Comparison of ENCODE assay signal across 7 mouse cellular contexts in the genomic region with DNA sequence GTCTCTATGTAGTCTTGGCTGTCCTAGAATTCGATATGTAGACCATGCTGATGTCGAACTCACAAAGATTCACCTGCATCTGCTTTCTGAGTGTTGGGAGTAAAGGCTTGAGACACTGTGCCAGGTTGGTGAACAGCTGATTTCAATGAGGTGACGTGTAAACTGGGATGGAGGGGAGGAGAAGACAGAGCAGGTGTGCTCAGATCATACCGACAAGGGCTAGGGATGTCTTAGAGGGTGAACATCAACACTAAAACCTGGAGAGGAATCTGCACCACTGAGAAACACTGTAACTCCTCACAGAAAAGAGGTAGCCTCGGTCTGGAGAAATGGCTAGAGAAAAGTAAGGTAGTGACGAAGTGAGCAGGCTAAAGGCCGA. TPM values are rescaled to one million over a fixed set of nuclear protein-coding genes. Genes with fewer than 3 reads are reported as not detected.
A peak's percentile ranks its signal among the peaks of the same experiment; 100 is the strongest.
DNase-seq lines count a peak whose midpoint lies in the region; ATAC-seq lines count a peak whose summit lies in the region.

No protein-coding gene starts in this region.

- H3K9ac ChIP-seq in limb, embryonic 13.5 days = peak overlapping the region; percentile 70
- H3K9ac ChIP-seq in stomach, embryonic 15.5 days = peak overlapping the region; percentile 23; the same call in 1 of the 2 replicates

- peaks cover 37% of the 10 kb centered on the region for H3K4me1 ChIP-seq in megakaryocyte, embryonic 14.5 days
- peaks cover 22% of the 10 kb centered on the region for H3K4me1 ChIP-seq in forebrain, embryonic 10.5 days
- H3K4me1 ChIP-seq in limb, embryonic 13.5 days = peaks cover 9% of the 10 kb centered on the region
- peaks cover 16% of the 10 kb centered on the region for H3K4me1 ChIP-seq in stomach, embryonic 15.5 days

- H3K4me3 ChIP-seq in megakaryocyte, embryonic 14.5 days (replicated peaks) = peak overlapping the region; percentile 93
- peak overlapping the region; percentile 82 for H3K4me3 ChIP-seq in forebrain, embryonic 10.5 days
- H3K4me3 ChIP-seq in limb, embryonic 13.5 days = peak overlapping the region; percentile 70
- peak overlapping the region; percentile 77 for H3K4me3 ChIP-seq in stomach, embryonic 15.5 days (replicated peaks)

- ATAC-seq in megakaryocyte, adult 5-6 weeks (ENCODE audit: poor library complexity, severe bottlenecking) = no peak
- ATAC-seq in limb, embryonic 13.5 days (ENCODE audit: low FRiP score, low read depth) = no peak; the same call in 1 of the 2 replicates
- ATAC-seq in stomach, embryonic 15.5 days (ENCODE audit: insufficient read depth, low FRiP score, low read depth) = peak; percentile 2; the same call in 1 of the 2 replicates
- ATAC-seq in megakaryocyte progenitor cell, adult 5-6 weeks (replicated peaks; ENCODE audit: poor library complexity) = no peak; the same call in 1 of the 2 replicates

- no peaks in the 10 kb centered on the region for H3K27me3 ChIP-seq in megakaryocyte, embryonic 14.5 days (replicated peaks)
- H3K27me3 ChIP-seq in forebrain, embryonic 10.5 days (ENCODE audit: poor library complexity, severe bottlenecking) = 0 out of 2 replicates have a peak, but pooled peaks cover 4% of the 10 kb centered on the region
- H3K27me3 ChIP-seq in limb, embryonic 13.5 days = no peaks in the 10 kb centered on the region
- no peaks in the 10 kb centered on the region for H3K27me3 ChIP-seq in stomach, embryonic 15.5 days (replicated peaks)

- WGBS in forebrain, embryonic 10.5 days = 7% methylated on average over 7 of the region's 7 CpGs
- 10% methylated on average over 7 of the region's 7 CpGs for WGBS in limb, embryonic 13.5 days
- WGBS in stomach, embryonic 15.5 days = 5% methylated on average over 7 of the region's 7 CpGs

- DNase-seq in forebrain, embryonic 10.5 days (ENCODE audit: extremely low spot score, low spot score) = no peak
- no peak for DNase-seq in retina, postnatal 1 day

- peak overlapping the region; percentile 80 for H3K4me2 ChIP-seq in limb, embryonic 13.5 days (replicated peaks)
- peak overlapping the region; percentile 80 for H3K4me2 ChIP-seq in stomach, embryonic 15.5 days

- peaks cover 5% of the 10 kb centered on the region for H3K9me3 ChIP-seq in megakaryocyte, embryonic 14.5 days
- H3K9me3 ChIP-seq in forebrain, embryonic 10.5 days = no peaks in the 10 kb centered on the region
- H3K9me3 ChIP-seq in limb, embryonic 13.5 days = no peaks in the 10 kb centered on the region
- no peaks in the 10 kb centered on the region for H3K9me3 ChIP-seq in stomach, embryonic 15.5 days

- peak overlapping the region; percentile 89 for H3K27ac ChIP-seq in forebrain, embryonic 10.5 days
- H3K27ac ChIP-seq in limb, embryonic 13.5 days = peak overlapping the region; percentile 86; the same call in 1 of the 2 replicates
- peak overlapping the region; percentile 86 for H3K27ac ChIP-seq in stomach, embryonic 15.5 days

- H3K36me3 ChIP-seq in megakaryocyte, embryonic 14.5 days (replicated peaks; ENCODE audit: low read length) = peaks cover 38% of the 10 kb centered on the region
- peaks cover 31% of the 10 kb centered on the region for H3K36me3 ChIP-seq in forebrain, embryonic 10.5 days (replicated peaks)
- peaks cover 34% of the 10 kb centered on the region for H3K36me3 ChIP-seq in limb, embryonic 13.5 days
- H3K36me3 ChIP-seq in stomach, embryonic 15.5 days = peaks cover 22% of the 10 kb centered on the region

RNA-seq across cellular contexts. Expression of gene Zfand2b, which starts 0.4 kb away (rescaled TPM):
- polyA plus RNA-seq in megakaryocyte, embryonic 14.5 days (2012; ENCODE audit: insufficient read depth, low replicate concordance) = 20.4 and 28.1 TPM in 2 replicates
- 36.3 and 39.0 TPM in 2 replicates for total RNA-seq in megakaryocyte, adult 5-6 weeks (2015)
- total RNA-seq in megakaryocyte, adult 5-6 weeks (2017) = 44.0 and 47.4 TPM in 2 replicates
- 26.8 and 29.0 TPM in 2 replicates for polyA plus RNA-seq in forebrain, embryonic 10.5 days (2016; fragmentation: Nextera tagmentation; extraction: Ambion mirVana)
- 36.3 and 36.8 TPM in 2 replicates for polyA plus RNA-seq in limb, embryonic 13.5 days (2015; fragmentation: Nextera tagmentation; extraction: Ambion mirVana)
- polyA plus RNA-seq in stomach, embryonic 15.5 days (2015; fragmentation: Nextera tagmentation; extraction: Ambion mirVana) = 41.0 and 41.2 TPM in 2 replicates
- total RNA-seq in megakaryocyte progenitor cell, adult 5-6 weeks (2015) = 20.2 and 21.5 TPM in 2 replicates
- total RNA-seq in megakaryocyte progenitor cell, adult 5-6 weeks (2017) = 24.4 and 24.7 TPM in 2 replicates

RNA-seq across cellular contexts. Expression of gene Abcb6, which starts 12.1 kb away (rescaled TPM):
- 6.4 and 12.6 TPM in 2 replicates for polyA plus RNA-seq in megakaryocyte, embryonic 14.5 days (2012; ENCODE audit: insufficient read depth, low replicate concordance)
- total RNA-seq in megakaryocyte, adult 5-6 weeks (2015) = 2.5 and 4.0 TPM in 2 replicates
- 3.6 and 5.3 TPM in 2 replicates for total RNA-seq in megakaryocyte, adult 5-6 weeks (2017)
- polyA plus RNA-seq in forebrain, embryonic 10.5 days (2016; fragmentation: Nextera tagmentation; extraction: Ambion mirVana) = 41.9 and 45.4 TPM in 2 replicates
- 39.5 and 40.9 TPM in 2 replicates for polyA plus RNA-seq in limb, embryonic 13.5 days (2015; fragmentation: Nextera tagmentation; extraction: Ambion mirVana)
- polyA plus RNA-seq in stomach, embryonic 15.5 days (2015; fragmentation: Nextera tagmentation; extraction: Ambion mirVana) = 23.9 and 26.8 TPM in 2 replicates
- total RNA-seq in megakaryocyte progenitor cell, adult 5-6 weeks (2015) = 10.0 and 12.8 TPM in 2 replicates
- total RNA-seq in megakaryocyte progenitor cell, adult 5-6 weeks (2017) = 10.3 and 14.8 TPM in 2 replicates

RNA-seq across cellular contexts. Expression of gene Ankzf1, which starts 23.9 kb away (rescaled TPM):
- 0.68 and 8.0 TPM in 2 replicates for polyA plus RNA-seq in megakaryocyte, embryonic 14.5 days (2012; ENCODE audit: insufficient read depth, low replicate concordance)
- total RNA-seq in megakaryocyte, adult 5-6 weeks (2015) = 6.2 and 7.6 TPM in 2 replicates
- 24.5 and 24.6 TPM in 2 replicates for total RNA-seq in megakaryocyte, adult 5-6 weeks (2017)
- polyA plus RNA-seq in forebrain, embryonic 10.5 days (2016; fragmentation: Nextera tagmentation; extraction: Ambion mirVana) = 20.9 and 24.1 TPM in 2 replicates
- polyA plus RNA-seq in limb, embryonic 13.5 days (2015; fragmentation: Nextera tagmentation; extraction: Ambion mirVana) = 28.0 and 28.9 TPM in 2 replicates
- 24.7 and 26.7 TPM in 2 replicates for polyA plus RNA-seq in stomach, embryonic 15.5 days (2015; fragmentation: Nextera tagmentation; extraction: Ambion mirVana)
- 7.7 and 7.8 TPM in 2 replicates for total RNA-seq in megakaryocyte progenitor cell, adult 5-6 weeks (2015)
- 21.7 and 27.0 TPM in 2 replicates for total RNA-seq in megakaryocyte progenitor cell, adult 5-6 weeks (2017)

RNA-seq across cellular contexts. Expression of gene Atg9a, which starts 23.9 kb away (rescaled TPM):
- polyA plus RNA-seq in megakaryocyte, embryonic 14.5 days (2012; ENCODE audit: insufficient read depth, low replicate concordance) = 58.1 and 99.4 TPM in 2 replicates
- 26.7 and 34.8 TPM in 2 replicates for total RNA-seq in megakaryocyte, adult 5-6 weeks (2015)
- total RNA-seq in megakaryocyte, adult 5-6 weeks (2017) = 12.8 and 21.3 TPM in 2 replicates
- polyA plus RNA-seq in forebrain, embryonic 10.5 days (2016; fragmentation: Nextera tagmentation; extraction: Ambion mirVana) = 17.4 and 19.2 TPM in 2 replicates
- polyA plus RNA-seq in limb, embryonic 13.5 days (2015; fragmentation: Nextera tagmentation; extraction: Ambion mirVana) = 32.7 and 33.7 TPM in 2 replicates
- polyA plus RNA-seq in stomach, embryonic 15.5 days (2015; fragmentation: Nextera tagmentation; extraction: Ambion mirVana) = 26.5 and 27.0 TPM in 2 replicates
- 14.5 and 18.2 TPM in 2 replicates for total RNA-seq in megakaryocyte progenitor cell, adult 5-6 weeks (2015)
- 7.2 and 9.5 TPM in 2 replicates for total RNA-seq in megakaryocyte progenitor cell, adult 5-6 weeks (2017)

RNA-seq across cellular contexts. Expression of gene Retreg2, which starts 25.5 kb away (rescaled TPM):
- polyA plus RNA-seq in megakaryocyte, embryonic 14.5 days (2012; ENCODE audit: insufficient read depth, low replicate concordance) = 42.4 and 48.9 TPM in 2 replicates
- total RNA-seq in megakaryocyte, adult 5-6 weeks (2015) = 34.9 and 37.0 TPM in 2 replicates
- 34.8 and 35.9 TPM in 2 replicates for total RNA-seq in megakaryocyte, adult 5-6 weeks (2017)
- 42.0 and 42.7 TPM in 2 replicates for polyA plus RNA-seq in forebrain, embryonic 10.5 days (2016; fragmentation: Nextera tagmentation; extraction: Ambion mirVana)
- 36.4 and 38.3 TPM in 2 replicates for polyA plus RNA-seq in limb, embryonic 13.5 days (2015; fragmentation: Nextera tagmentation; extraction: Ambion mirVana)
- 43.8 and 47.8 TPM in 2 replicates for polyA plus RNA-seq in stomach, embryonic 15.5 days (2015; fragmentation: Nextera tagmentation; extraction: Ambion mirVana)
- total RNA-seq in megakaryocyte progenitor cell, adult 5-6 weeks (2015) = 40.8 and 47.4 TPM in 2 replicates
- 42.3 and 50.2 TPM in 2 replicates for total RNA-seq in megakaryocyte progenitor cell, adult 5-6 weeks (2017)
